Comparison of ENCODE assay signal across 8 mouse cellular contexts in the genomic region with DNA sequence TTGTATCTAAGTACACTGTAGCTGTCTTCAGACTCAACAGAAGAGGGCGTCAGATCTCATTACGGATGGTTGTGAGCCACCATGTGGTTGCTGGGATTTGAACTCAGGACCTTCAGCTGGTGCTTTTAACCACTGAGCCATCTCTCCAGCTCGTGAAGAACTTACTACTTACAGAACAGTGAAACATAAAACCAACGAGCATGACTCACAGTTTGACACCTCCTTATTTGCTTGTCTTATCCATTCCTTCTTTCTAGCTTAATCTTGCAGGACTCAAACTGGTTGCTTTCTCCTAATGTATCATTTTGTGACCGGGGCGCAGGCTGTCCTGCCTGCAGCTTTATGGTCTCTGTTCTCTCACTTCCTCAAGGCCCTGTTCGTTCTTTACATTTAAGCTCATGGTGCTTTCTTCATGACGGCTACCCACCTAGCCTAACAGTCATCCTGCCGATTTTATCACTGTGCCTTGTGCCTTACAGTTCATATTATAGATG. TPM values are rescaled to one million over a fixed set of nuclear protein-coding genes. Genes with fewer than 3 reads are reported as not detected.
DNase-seq lines count a peak whose midpoint lies in the region; ATAC-seq and TF ChIP-seq lines count a peak whose summit lies in the region.

No protein-coding gene starts in this region.

- no peaks in the 10 kb centered on the region for H3K9me3 ChIP-seq in heart, embryonic 14.5 days (ENCODE audit: control insufficient read depth, low read length)
- H3K9me3 ChIP-seq in liver, embryonic 14.5 days (ENCODE audit: control insufficient read depth, low read length) = no peaks in the 10 kb centered on the region

- peak overlapping the region; percentile 63 for H3K4me2 ChIP-seq in heart, embryonic 14.5 days (ENCODE audit: low read length)
- H3K4me2 ChIP-seq in liver, embryonic 14.5 days (ENCODE audit: low read depth) = peak overlapping the region; percentile 96

- H3K4me3 ChIP-seq in heart, embryonic 14.5 days (ENCODE audit: control insufficient read depth in 1 of 2, insufficient read depth in 1 of 2, low read depth in 1 of 2, low read length in 2 of 2) = no peak overlapping the region; a peak in 1 of 4 replicates
- no peak overlapping the region for H3K4me3 ChIP-seq in C2C12 (ENCODE audit: insufficient read depth, poor library complexity, severe bottlenecking)
- no peak overlapping the region for H3K4me3 ChIP-seq in embryonic fibroblast, embryonic 13.5 days (ENCODE audit: insufficient read depth, low read length)
- H3K4me3 ChIP-seq in liver, embryonic 14.5 days (ENCODE audit: insufficient read depth in 1 of 2, low read depth in 2 of 2, low read length in 2 of 2) = peak overlapping the region; percentile 33 to 92

- WGBS in heart, embryonic 14.5 days = 67% methylated on average over 9 of the region's 9 CpGs
- 50% methylated on average over 9 of the region's 9 CpGs for WGBS in liver, embryonic 14.5 days (ENCODE audit: insufficient replicate concordance)

- no peak overlapping the region for H3K9ac ChIP-seq in heart, embryonic 14.5 days (ENCODE audit: low read length)
- H3K9ac ChIP-seq in liver, embryonic 14.5 days (replicated peaks) = peak overlapping the region; percentile 75

- H3K27ac ChIP-seq in heart, embryonic 14.5 days (replicated peaks in 1 of 2; ENCODE audit: control insufficient read depth in 1 of 2, insufficient read depth in 1 of 2, low read depth in 2 of 2, low read length in 2 of 2) = no peak overlapping the region; a peak in 1 of 4 replicates
- peak overlapping the region; percentile 35; the same call in 1 of the 2 replicates for H3K27ac ChIP-seq in embryonic fibroblast, embryonic 13.5 days (ENCODE audit: insufficient read depth, low read length)
- H3K27ac ChIP-seq in liver, embryonic 14.5 days = peak overlapping the region; percentile 99

- ATAC-seq in heart, embryonic 14.5 days (ENCODE audit: insufficient number of reproducible peaks, insufficient read depth, low FRiP score, low read depth) = no peak
- no peak for ATAC-seq in liver, embryonic 14.5 days (ENCODE audit: insufficient read depth)

- no peaks in the 10 kb centered on the region for H3K36me3 ChIP-seq in heart, embryonic 14.5 days (ENCODE audit: control insufficient read depth, insufficient read depth, low read length)
- no peaks in the 10 kb centered on the region for H3K36me3 ChIP-seq in C2C12 (ENCODE audit: control insufficient read depth, insufficient read depth)
- H3K36me3 ChIP-seq in liver, embryonic 14.5 days (replicated peaks; ENCODE audit: control insufficient read depth, insufficient read depth, low read depth) = no peaks in the 10 kb centered on the region

- TF ChIP-seq CTCF in C2C12 (IDR thresholded peaks at IDR 0.05; ENCODE audit: control insufficient read depth, insufficient read depth, insufficient read length) = no peak
- no peak for TF ChIP-seq CTCF in embryonic fibroblast, embryonic 13.5 days (IDR thresholded peaks at IDR 0.05; ENCODE audit: borderline replicate concordance, insufficient read depth, low read length)
- peak; percentile 35 for TF ChIP-seq CTCF in liver, embryonic 14.5 days (IDR thresholded peaks at IDR 0.05; ENCODE audit: low read depth)

- TF ChIP-seq EP300 in liver, embryonic 14.5 days (IDR thresholded peaks at IDR 0.05; ENCODE audit: low read depth) = no peak

- no peak for TF ChIP-seq POLR2A in embryonic fibroblast, embryonic 13.5 days (IDR thresholded peaks at IDR 0.05; ENCODE audit: low read depth, low read length)

- no peaks in the 10 kb centered on the region for H3K27me3 ChIP-seq in heart, embryonic 14.5 days (ENCODE audit: control insufficient read depth, insufficient read depth, low read length)
- H3K27me3 ChIP-seq in C2C12 (ENCODE audit: control insufficient read depth, insufficient read depth, insufficient read length) = no peaks in the 10 kb centered on the region
- H3K27me3 ChIP-seq in liver, embryonic 14.5 days (ENCODE audit: control insufficient read depth, insufficient read depth, low read length) = no peaks in the 10 kb centered on the region

- no peak for DNase-seq in heart, adult 8-10 months (ENCODE audit: low spot score)
- no peak for DNase-seq in liver, embryonic 14.5 days (ENCODE audit: low read depth in 3 of 3, low spot score in 3 of 3)
- DNase-seq in ovary, adult 18-20 months (ENCODE audit: low spot score) = no peak
- DNase-seq in urinary bladder, adult 18-20 months (ENCODE audit: low spot score in 2 of 2) = no peak
- no peak for DNase-seq in adipocyte (ENCODE audit: low spot score)

- peaks cover 0 to 16% of the 10 kb centered on the region in 2 experiments; a peak in 3 of 4 replicates for H3K4me1 ChIP-seq in heart, embryonic 14.5 days (ENCODE audit: control insufficient read depth in 2 of 2, insufficient read depth in 2 of 2, low read length in 2 of 2)
- peaks cover 7% of the 10 kb centered on the region for H3K4me1 ChIP-seq in embryonic fibroblast, embryonic 13.5 days (ENCODE audit: control insufficient read depth, insufficient read depth, low read length)
- peaks cover 13 to 19% of the 10 kb centered on the region in 2 experiments for H3K4me1 ChIP-seq in liver, embryonic 14.5 days (replicated peaks; ENCODE audit: control insufficient read depth in 2 of 2, insufficient read depth in 2 of 2, low read length in 1 of 2)

- H3K79me3 ChIP-seq in C2C12 (ENCODE audit: low read depth) = peaks cover 3% of the 10 kb centered on the region

- peak overlapping the region; percentile 12 for H3ac ChIP-seq in C2C12 (ENCODE audit: control insufficient read depth, insufficient read length, low read depth)

- H3K79me2 ChIP-seq in C2C12 (ENCODE audit: control insufficient read depth, insufficient read depth) = peaks cover 22% of the 10 kb centered on the region

TF ChIP-seq in C2C12, 6 proteins besides CTCF, POLR2A, EP300 and RAD21:
- no peak for TF ChIP-seq MYOG (IDR thresholded peaks at IDR 0.05; ENCODE audit: control insufficient read depth, extremely low read depth, insufficient read length)
- no peak for TF ChIP-seq CEBPB (IDR thresholded peaks at IDR 0.05; ENCODE audit: low read depth)
- no peak for TF ChIP-seq MAX (IDR thresholded peaks at IDR 0.05)
- TF ChIP-seq FOSL1 (IDR thresholded peaks at IDR 0.05; ENCODE audit: insufficient read depth, low read length, poor library complexity, severe bottlenecking) = no peak
- no peak for TF ChIP-seq MYOD1 (IDR thresholded peaks at IDR 0.05; ENCODE audit: control insufficient read depth, insufficient read length, low read depth)
- no peak for TF ChIP-seq USF1 (IDR thresholded peaks at IDR 0.05; ENCODE audit: low read depth)

RNA-seq across cellular contexts. Expression of a gene that starts 8.1 kb away (rescaled TPM):
- polyA plus RNA-seq in heart, embryonic 14.5 days (2014; fragmentation: Nextera tagmentation; extraction: Ambion mirVana) = 7.5 and 9.1 TPM in 2 replicates
- 10 to 100 TPM; 12.1 to 13.7 (median 13.4) TPM for total RNA-seq in heart, adult 8-10 months (2022)
- polyA plus RNA-seq in C2C12 (2012; fragmentation: generic; extraction: Trizol) = 3.9 TPM
- polyA plus RNA-seq in embryonic fibroblast, embryonic 13.5 days (2011; ENCODE audit: insufficient read length, low read depth, missing spikeins) = 12.0 and 18.8 TPM in 2 replicates
- polyA plus RNA-seq in liver, embryonic 14.5 days (2012; rRNA removed) = 2.2 and 3.1 TPM in 2 replicates
- polyA plus RNA-seq in liver, embryonic 14.5 days (2014; fragmentation: Nextera tagmentation; extraction: Ambion mirVana) = 3.0 and 3.1 TPM in 2 replicates

RNA-seq across cellular contexts. Expression of a gene that starts 45.5 kb away (rescaled TPM):
- 40.2 and 43.0 TPM in 2 replicates for polyA plus RNA-seq in heart, embryonic 14.5 days (2014; fragmentation: Nextera tagmentation; extraction: Ambion mirVana)
- 100 to 1,000 TPM in 3 of 4 experiments, 10 to 100 TPM in 1; 87.6 to 131 (median 118) TPM for total RNA-seq in heart, adult 8-10 months (2022)
- polyA plus RNA-seq in C2C12 (2012; fragmentation: generic; extraction: Trizol) = 43.8 TPM
- polyA plus RNA-seq in embryonic fibroblast, embryonic 13.5 days (2011; ENCODE audit: insufficient read length, low read depth, missing spikeins) = 74.7 and 77.9 TPM in 2 replicates
- 33.5 and 48.1 TPM in 2 replicates for polyA plus RNA-seq in liver, embryonic 14.5 days (2012; rRNA removed)
- polyA plus RNA-seq in liver, embryonic 14.5 days (2014; fragmentation: Nextera tagmentation; extraction: Ambion mirVana) = 56.4 and 64.2 TPM in 2 replicates

Comparison
In these comparisons a context has a peak if more than half of its experiments do, and no peak if none do; other contexts are left out.
1. H3K27ac ChIP-seq: peak in embryonic fibroblast, embryonic 13.5 days (single experiment) and liver, embryonic 14.5 days (single experiment); none in heart, embryonic 14.5 days (0 of 2).
2. H3K4me3 ChIP-seq: peak in liver, embryonic 14.5 days (2 of 2); none in heart, embryonic 14.5 days (0 of 2), C2C12 (single experiment) and embryonic fibroblast, embryonic 13.5 days (single experiment).